Mouse (Mus musculus) bone marrow macrophage, adult 2 months (primary cell): ENCODE measurements around the gene Mnt.

Source experiments
- CTCF ChIP-seq: IDR thresholded peaks from 2 replicates; pipeline ENCODE4 v1.5.1; 2012; ENCODE audit warnings: low read depth, mild to moderate bottlenecking, low read length, moderate library complexity
- POLR2A ChIP-seq: IDR thresholded peaks from 2 replicates; pipeline ENCODE4 v1.6.1; 2012; ENCODE audit warnings: mild to moderate bottlenecking, low read depth, low read length, borderline replicate concordance

DNA sequence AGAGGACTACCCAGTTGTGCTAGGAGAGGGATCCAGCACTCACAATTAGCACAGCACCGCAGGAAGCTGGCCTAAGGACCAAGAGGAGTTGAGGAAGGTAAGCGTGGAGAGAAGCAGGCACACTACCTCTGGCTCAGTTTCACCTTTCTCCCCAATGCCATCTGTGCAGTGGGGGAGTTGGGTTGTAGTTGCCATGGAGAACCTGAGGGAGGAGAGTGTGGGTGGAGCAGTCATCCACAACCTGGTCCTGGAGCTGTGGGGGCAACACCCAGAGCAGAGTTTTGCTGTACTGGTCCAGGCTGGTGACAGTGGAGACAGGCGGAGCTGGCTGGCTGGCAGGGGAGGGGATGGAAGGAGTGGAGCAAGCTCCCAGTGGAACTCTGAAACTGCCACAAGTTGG, 43.9 kb downstream of the Mnt start:
- no peak for TF ChIP-seq CTCF
- no peak for TF ChIP-seq POLR2A
